Mouse (Mus musculus): Measurements from ENCODE around the gene Rai1. TPM values are rescaled to one million over a fixed set of nuclear protein-coding genes. Genes with fewer than 3 reads are reported as not detected.

Gene Rai1
- polyA plus RNA-seq, 1 experiment from 2014 or later, result 35.6 TPM

GRCm38 (mm10) chr11:60137170-60137569 lies 32.4 kb downstream of the Rai1 start:
- Histone ChIP-seq H3K4me3 (no peak overlapping the region), H3K9me3 (no peaks in the 10 kb centered on the region), H3K27ac (no peak overlapping the region), H3K4me2 (replicated peaks) (no peak overlapping the region), H3K36me3 (no peaks in the 10 kb centered on the region), H3K27me3 (no peaks in the 10 kb centered on the region), H3K4me1 (peaks cover 38% of the 10 kb centered on the region), H3K9ac (no peak overlapping the region)
- ATAC-seq (ENCODE audit: insufficient number of reproducible peaks, insufficient read depth, low FRiP score, low TSS enrichment), result no peak

DNA sequence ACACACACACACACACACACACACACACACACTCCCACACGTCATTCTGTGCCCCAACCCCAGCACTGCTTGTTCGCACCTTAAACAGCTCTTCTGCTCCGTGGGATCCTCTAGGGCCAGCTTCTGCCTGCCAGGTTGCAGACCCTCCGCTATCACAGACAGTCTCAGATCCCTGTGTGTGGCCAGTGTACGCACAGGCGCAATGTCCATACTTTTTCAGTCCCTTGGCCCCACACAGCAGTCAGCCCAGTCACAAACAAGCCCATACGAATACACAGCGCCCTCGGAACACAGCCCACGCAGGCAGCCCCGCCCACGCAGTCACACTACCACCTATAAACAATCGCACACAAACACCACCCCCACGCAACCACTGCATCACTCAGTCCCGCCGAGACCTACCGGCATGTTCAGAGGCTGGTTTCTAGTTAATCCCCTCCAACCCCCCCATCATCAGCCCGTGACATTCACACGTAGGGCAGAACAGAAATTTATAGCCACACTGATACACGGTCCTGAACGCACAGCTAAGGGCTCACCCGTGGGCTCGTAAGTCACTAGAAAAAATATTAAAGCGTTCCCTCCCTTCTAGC lies 34.4 kb downstream of the Rai1 start:
- H3K9ac ChIP-seq, result peak overlapping the region; percentile 73
- WGBS, result 2% methylated on average over 24 of the region's 24 CpGs
- no peaks in the 10 kb centered on the region for H3K9me3 ChIP-seq
- peaks cover 38% of the 10 kb centered on the region for H3K4me1 ChIP-seq
- no peaks in the 10 kb centered on the region for H3K27me3 ChIP-seq
- peak overlapping the region; percentile 85 for H3K4me2 ChIP-seq (replicated peaks)
- H3K27ac ChIP-seq, result peak overlapping the region; percentile 91
- peak; percentile 49 for ATAC-seq (ENCODE audit: insufficient number of reproducible peaks, insufficient read depth, low FRiP score, low TSS enrichment)
- H3K36me3 ChIP-seq, result peaks cover 5% of the 10 kb centered on the region; the same call in 1 of the 2 replicates
- peak overlapping the region; percentile 63 for H3K4me3 ChIP-seq

DNA sequence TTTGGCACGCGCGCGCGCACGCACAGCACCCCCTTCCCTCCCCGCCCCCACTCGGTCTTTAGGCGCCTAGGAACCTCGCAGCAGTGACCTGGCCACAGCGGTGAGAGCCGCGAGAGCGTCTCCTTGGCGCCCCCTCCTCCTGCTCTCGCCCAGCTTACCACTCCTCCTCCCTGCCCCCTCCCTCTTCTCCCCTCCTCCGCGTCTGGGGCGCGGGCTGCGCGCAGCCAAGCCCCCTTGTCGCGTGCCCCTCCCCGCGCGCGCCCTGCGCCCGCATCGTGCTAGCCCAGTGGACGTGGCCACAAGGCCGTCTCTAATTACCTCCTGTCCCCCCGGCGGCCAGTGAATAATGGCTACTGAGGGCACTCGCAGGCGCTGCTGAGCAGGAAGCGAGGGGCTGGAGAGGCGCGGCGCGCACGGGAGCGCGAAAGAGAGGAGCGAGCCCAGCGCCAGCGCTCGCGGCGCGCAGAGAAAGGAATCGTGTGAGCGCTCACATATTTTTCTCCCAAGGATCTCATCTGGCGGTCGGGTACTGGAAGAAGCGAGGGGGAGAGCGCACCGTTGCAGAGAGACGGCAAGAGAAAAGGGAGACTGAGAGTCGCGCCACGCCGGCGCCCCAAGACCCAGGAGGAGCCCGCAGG lies 35.0 kb downstream of the Rai1 start:
- Histone ChIP-seq H3K27ac (peak overlapping the region; percentile 91), H3K9ac (peak overlapping the region; percentile 73), H3K4me3 (peak overlapping the region; percentile 63), H3K9me3 (no peaks in the 10 kb centered on the region), H3K36me3 (peaks cover 11% of the 10 kb centered on the region), H3K27me3 (no peaks in the 10 kb centered on the region), H3K4me1 (peaks cover 32% of the 10 kb centered on the region), H3K4me2 (replicated peaks) (peak overlapping the region; percentile 85)
- ATAC-seq (ENCODE audit: insufficient number of reproducible peaks, insufficient read depth, low FRiP score, low TSS enrichment), result peak; percentile 71
- under 1% methylated on average over 63 of the region's 66 CpGs for WGBS

DNA sequence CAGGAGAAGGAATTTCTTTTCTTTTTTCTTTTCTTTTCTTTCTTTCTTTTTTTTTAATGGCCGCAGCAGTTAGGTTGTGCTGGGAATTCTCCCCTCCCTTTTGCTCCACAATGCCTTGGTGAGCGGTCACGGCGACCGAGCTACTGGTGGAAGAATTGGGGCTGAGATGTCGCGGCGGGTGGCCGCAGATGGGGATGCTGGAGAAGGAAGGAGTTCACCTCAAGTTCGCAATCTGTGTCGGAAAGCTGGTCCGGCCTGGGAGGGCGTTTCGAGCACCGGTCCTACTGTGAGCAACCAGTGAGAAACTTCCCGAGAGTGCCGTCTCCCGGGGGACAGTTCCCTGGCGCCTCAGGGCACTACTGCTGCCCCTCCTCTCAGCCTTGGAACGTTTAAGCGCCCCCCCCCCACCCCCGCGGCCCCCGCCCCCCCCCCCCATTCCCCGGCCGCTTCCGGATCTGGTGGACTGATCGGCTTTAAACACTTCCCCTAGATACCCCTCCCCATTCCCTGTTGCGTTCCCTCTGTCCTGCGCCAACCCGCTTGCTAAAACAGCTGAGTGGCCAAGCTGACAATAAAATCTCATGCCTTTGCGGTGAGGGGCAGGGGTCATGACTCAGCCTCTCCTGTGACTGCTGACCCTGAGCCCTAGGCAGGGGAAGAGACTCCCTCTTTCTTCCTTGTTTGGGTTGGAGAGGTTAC lies 35.9 kb downstream of the Rai1 start:
- peak overlapping the region; percentile 73 for H3K9ac ChIP-seq
- H3K4me3 ChIP-seq, result peak overlapping the region; percentile 63
- H3K27me3 ChIP-seq, result no peaks in the 10 kb centered on the region
- no peak; the same call in 1 of the 2 replicates for ATAC-seq (ENCODE audit: insufficient number of reproducible peaks, insufficient read depth, low FRiP score, low TSS enrichment)
- H3K4me1 ChIP-seq, result peaks cover 35% of the 10 kb centered on the region
- peaks cover 19% of the 10 kb centered on the region for H3K36me3 ChIP-seq
- 1% methylated on average over 32 of the region's 32 CpGs for WGBS
- peak overlapping the region; percentile 85 for H3K4me2 ChIP-seq (replicated peaks)
- peak overlapping the region; percentile 91 for H3K27ac ChIP-seq
- no peaks in the 10 kb centered on the region for H3K9me3 ChIP-seq

- ATAC-seq (ENCODE audit: insufficient number of reproducible peaks, insufficient read depth, low FRiP score, low TSS enrichment), result 0 out of 2 replicates have a peak, but pooled peaks have one; percentile 16
- H3K4me1 ChIP-seq, result peaks cover 35% of the 10 kb centered on the region
Measured at GRCm38 (mm10) chr11:60141285-60141608, 36.4 kb downstream of the Rai1 start.

DNA sequence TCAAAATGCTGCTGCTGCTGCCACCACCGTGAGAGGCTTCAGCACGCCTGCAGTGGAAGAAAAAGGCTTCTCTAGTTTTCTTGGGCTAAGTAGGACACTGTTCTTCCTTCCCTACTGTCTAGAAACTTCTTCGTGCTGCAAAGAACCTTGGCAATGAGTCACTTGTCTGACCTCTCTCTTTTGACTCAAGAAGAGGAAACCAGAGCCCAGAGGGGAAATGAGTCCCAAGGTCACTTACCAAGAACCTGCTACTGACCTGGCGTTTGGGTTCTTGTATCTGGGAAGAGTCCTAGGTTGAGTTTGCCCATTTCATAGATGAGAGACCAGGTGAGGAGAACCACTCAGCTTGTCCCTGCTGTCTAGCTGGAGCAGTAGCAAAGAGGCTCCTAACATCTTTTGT lies 38.3 kb downstream of the Rai1 start:
- Histone ChIP-seq H3K27me3 (no peaks in the 10 kb centered on the region), H3K27ac (no peak overlapping the region), H3K9ac (no peak overlapping the region), H3K4me1 (peaks cover 35% of the 10 kb centered on the region), H3K4me2 (replicated peaks) (no peak overlapping the region), H3K36me3 (peaks cover 42% of the 10 kb centered on the region), H3K4me3 (no peak overlapping the region), H3K9me3 (no peaks in the 10 kb centered on the region)
- 85% methylated on average over 4 of the region's 4 CpGs for WGBS
- no peak for ATAC-seq (ENCODE audit: insufficient number of reproducible peaks, insufficient read depth, low FRiP score, low TSS enrichment)

More at GRCm38 (mm10) chr11:60141285-60141608, 36.4 kb downstream of the Rai1 start:
- H3K9me3 ChIP-seq, result no peaks in the 10 kb centered on the region
- H3K4me3 ChIP-seq, result peak overlapping the region; percentile 63
- H3K27ac ChIP-seq, result no peak overlapping the region
- H3K4me2 ChIP-seq (replicated peaks), result peak overlapping the region; percentile 85
- H3K9ac ChIP-seq, result peak overlapping the region; percentile 73
- peaks cover 24% of the 10 kb centered on the region for H3K36me3 ChIP-seq
- 6% methylated on average over 7 of the region's 7 CpGs for WGBS
- no peaks in the 10 kb centered on the region for H3K27me3 ChIP-seq

GRCm38 (mm10) chr11:60146170-60146569 lies 41.4 kb downstream of the Rai1 start:
- ATAC-seq (ENCODE audit: insufficient number of reproducible peaks, insufficient read depth, low FRiP score, low TSS enrichment), result no peak
- Histone ChIP-seq H3K27ac (no peak overlapping the region), H3K36me3 (peaks cover 46% of the 10 kb centered on the region), H3K9ac (no peak overlapping the region), H3K4me3 (no peak overlapping the region), H3K27me3 (no peaks in the 10 kb centered on the region), H3K4me2 (replicated peaks) (no peak overlapping the region), H3K4me1 (peaks cover 20% of the 10 kb centered on the region), H3K9me3 (no peaks in the 10 kb centered on the region)
- WGBS, result 92% methylated on average over 4 of the region's 4 CpGs

DNA sequence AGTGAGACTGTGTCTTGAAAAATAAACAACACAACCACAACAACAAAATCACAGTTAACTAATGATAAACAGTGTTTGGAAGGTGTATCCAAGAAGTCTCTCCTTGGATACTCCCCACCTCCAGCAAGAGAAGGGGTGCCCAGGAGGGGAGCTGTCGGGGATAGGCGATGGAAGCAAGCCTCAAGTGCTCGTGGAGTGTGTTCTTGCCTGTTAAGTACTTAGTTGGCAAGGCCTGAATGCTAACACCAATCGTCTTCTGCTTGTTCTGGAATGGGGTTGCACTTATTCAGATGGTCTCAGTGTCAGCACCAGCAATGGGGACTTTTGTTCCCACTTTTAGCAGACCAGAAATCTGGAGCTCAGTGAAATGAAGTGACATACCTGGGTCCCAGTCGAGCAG lies 43.8 kb downstream of the Rai1 start:
- Histone ChIP-seq H3K4me3 (no peak overlapping the region), H3K4me2 (replicated peaks) (no peak overlapping the region), H3K27me3 (no peaks in the 10 kb centered on the region), H3K9ac (no peak overlapping the region), H3K4me1 (peaks cover 3% of the 10 kb centered on the region; the same call in 1 of the 2 replicates), H3K36me3 (peaks cover 51% of the 10 kb centered on the region), H3K9me3 (no peaks in the 10 kb centered on the region), H3K27ac (no peak overlapping the region)
- ATAC-seq (ENCODE audit: insufficient number of reproducible peaks, insufficient read depth, low FRiP score, low TSS enrichment), result no peak
- WGBS, result 85% methylated on average over 5 of the region's 5 CpGs

- ATAC-seq (ENCODE audit: insufficient number of reproducible peaks, insufficient read depth, low FRiP score, low TSS enrichment), result no peak
- Histone ChIP-seq H3K9me3 (no peaks in the 10 kb centered on the region), H3K4me3 (no peak overlapping the region), H3K9ac (no peak overlapping the region), H3K4me1 (peaks cover 3% of the 10 kb centered on the region; the same call in 1 of the 2 replicates), H3K27me3 (no peaks in the 10 kb centered on the region), H3K27ac (no peak overlapping the region), H3K4me2 (replicated peaks) (no peak overlapping the region), H3K36me3 (peaks cover 48% of the 10 kb centered on the region)
- 73% methylated on average over 3 of the region's 3 CpGs for WGBS
Measured at GRCm38 (mm10) chr11:60149086-60149485, 44.3 kb downstream of the Rai1 start.

GRCm38 (mm10) chr11:60150677-60151076 lies 45.9 kb downstream of the Rai1 start:
- no peak overlapping the region for H3K4me2 ChIP-seq (replicated peaks)
- peaks cover 33% of the 10 kb centered on the region for H3K36me3 ChIP-seq
- no peak overlapping the region for H3K27ac ChIP-seq
- WGBS, result 87% methylated on average over 3 of the region's 3 CpGs
- no peaks in the 10 kb centered on the region for H3K4me1 ChIP-seq
- H3K9me3 ChIP-seq, result no peaks in the 10 kb centered on the region
- ATAC-seq (ENCODE audit: insufficient number of reproducible peaks, insufficient read depth, low FRiP score, low TSS enrichment), result no peak
- H3K4me3 ChIP-seq, result no peak overlapping the region
- H3K9ac ChIP-seq, result no peak overlapping the region
- H3K27me3 ChIP-seq, result no peaks in the 10 kb centered on the region

DNA sequence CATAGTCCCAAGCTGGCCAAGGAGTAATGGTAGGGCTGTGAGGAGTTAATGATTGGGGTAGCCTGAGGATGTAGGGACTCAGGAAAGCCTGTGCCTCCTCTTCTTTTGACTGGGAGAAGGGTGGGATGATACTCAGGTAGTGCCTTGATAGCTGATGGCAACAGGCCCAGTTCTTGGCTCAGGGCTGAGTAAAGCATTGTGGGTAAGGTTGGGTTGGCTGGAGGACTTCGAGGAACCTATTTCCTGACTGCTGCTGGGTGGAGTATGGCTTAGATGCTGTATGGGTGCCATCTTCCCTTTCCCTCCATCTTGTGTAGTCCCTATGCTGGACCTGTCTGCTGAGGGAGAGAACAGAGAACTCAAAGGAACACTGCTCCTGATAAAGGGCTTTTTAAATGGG lies 47.5 kb downstream of the Rai1 start:
- 81% methylated on average over 1 of the region's 1 CpGs for WGBS
- Histone ChIP-seq H3K27ac (no peak overlapping the region), H3K9ac (no peak overlapping the region), H3K9me3 (no peaks in the 10 kb centered on the region), H3K36me3 (peaks cover 16% of the 10 kb centered on the region), H3K4me3 (no peak overlapping the region), H3K27me3 (no peaks in the 10 kb centered on the region), H3K4me2 (replicated peaks) (no peak overlapping the region), H3K4me1 (no peaks in the 10 kb centered on the region)
- no peak for ATAC-seq (ENCODE audit: insufficient number of reproducible peaks, insufficient read depth, low FRiP score, low TSS enrichment)

DNA sequence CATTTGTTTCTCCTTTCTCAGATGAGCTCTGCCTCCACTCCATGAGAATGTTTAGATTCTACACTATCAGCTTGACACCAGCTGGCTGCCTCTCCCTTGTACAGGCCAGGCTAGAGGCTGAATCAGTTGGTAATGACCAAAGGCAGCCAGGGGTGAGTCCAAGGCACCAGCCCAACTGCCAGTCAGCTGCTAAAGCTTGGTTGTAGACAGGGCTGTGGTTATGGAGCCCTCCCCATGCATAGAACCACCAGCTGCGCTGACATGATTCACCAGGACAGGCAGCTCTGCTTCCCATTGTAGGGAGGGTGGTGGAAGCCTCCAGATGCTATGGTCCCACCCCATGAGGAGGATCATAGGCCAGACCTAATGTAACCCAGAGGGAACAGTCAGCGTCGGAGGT lies 49.1 kb downstream of the Rai1 start:
- Histone ChIP-seq H3K4me3 (no peak overlapping the region), H3K4me2 (replicated peaks) (no peak overlapping the region), H3K27me3 (no peaks in the 10 kb centered on the region), H3K27ac (no peak overlapping the region), H3K4me1 (no peaks in the 10 kb centered on the region), H3K36me3 (peaks cover 6% of the 10 kb centered on the region; the same call in 1 of the 2 replicates), H3K9me3 (no peaks in the 10 kb centered on the region), H3K9ac (no peak overlapping the region)
- no peak for ATAC-seq (ENCODE audit: insufficient number of reproducible peaks, insufficient read depth, low FRiP score, low TSS enrichment)
- WGBS, result 84% methylated on average over 3 of the region's 3 CpGs

Measured in embryonic facial prominence, embryonic 12.5 days (tissue).